Mouse (Mus musculus) midbrain, postnatal 0 days (tissue): ENCODE results near the gene Rabep1. TPM values are rescaled to one million over a fixed set of nuclear protein-coding genes. Genes with fewer than 3 reads are reported as not detected.

Experiments used
- ATAC-seq: fragments of 200-750 bp; cut with Nextera tagmentation; 2 replicates; pipeline ENCODE4 v1.8.0; 2017; ENCODE audit warnings: moderate number of reproducible peaks, mild to moderate bottlenecking, moderate TSS enrichment, moderate library complexity; ENCODE audit not compliant: low FRiP score
- DNase-seq: peaks from one replicate; pipeline ENCODE4 v3.0.0-alpha.2; 2015; ENCODE audit warnings: low spot score
- H3K27ac ChIP-seq: fragments of 300-500 bp; sonication (generic); 2 replicates; pipeline ENCODE4 v1.5.1; 2014; ENCODE audit warnings: low read depth, mild to moderate bottlenecking, low read length, mixed read lengths
- H3K27me3 ChIP-seq: fragments of 300-500 bp; sonication (generic); 2 replicates; pipeline ENCODE4 v1.6.1; 2014; ENCODE audit warnings: low read length, control low read depth, mixed read lengths; ENCODE audit not compliant: insufficient read depth
- H3K36me3 ChIP-seq: fragments of 300-500 bp; sonication (generic); 2 replicates; pipeline ENCODE4 v1.6.1; 2014; ENCODE audit warnings: low read length, control low read depth, mixed read lengths; ENCODE audit not compliant: insufficient read depth
- H3K4me1 ChIP-seq: fragments of 300-500 bp; sonication (generic); 2 replicates; pipeline ENCODE4 v1.6.1; 2014; ENCODE audit warnings: mild to moderate bottlenecking, control low read depth, antibody characterized with exemption, low read length, mixed read lengths; ENCODE audit not compliant: insufficient read depth
- H3K4me2 ChIP-seq: fragments of 300-500 bp; sonication (generic); 2 replicates; pipeline ENCODE4 v1.6.1; 2014; ENCODE audit warnings: low read depth, mild to moderate bottlenecking, low read length, mixed read lengths; ENCODE audit not compliant: poor library complexity, severe bottlenecking
- H3K4me3 ChIP-seq: fragments of 300-500 bp; sonication (generic); 2 replicates; pipeline ENCODE4 v1.5.1; 2014; ENCODE audit warnings: low read depth, mild to moderate bottlenecking, low read length, moderate library complexity
- H3K9ac ChIP-seq: fragments of 300-500 bp; sonication (generic); replicated peaks from 2 replicates; pipeline ENCODE4 v1.6.1; 2014; ENCODE audit warnings: mild to moderate bottlenecking, low read length, moderate library complexity, mixed read lengths; ENCODE audit not compliant: poor library complexity, severe bottlenecking
- H3K9me3 ChIP-seq: fragments of 300-500 bp; sonication (generic); 2 replicates; pipeline ENCODE4 v1.6.1; 2016; ENCODE audit warnings: low read length, control low read depth
- CTCF ChIP-seq: IDR thresholded peaks from 2 replicates; pipeline ENCODE4 v1.5.1; 2016; ENCODE audit warnings: antibody characterized with exemption, mild to moderate bottlenecking
- WGBS: fragments of 180-500 bp; shearing (Covaris S2); extraction: QIAGEN DNeasy Blood & Tissue Kit; methylation state at CpG from one replicate; pipeline ENCODE4 v1.1.7; 2014; 5-methylcytosine and 5-hydroxymethylcytosine counted together
- polyA plus RNA-seq: library from polyadenylated mRNA; unstranded; fragments of >200 nt; fragmentation: Nextera tagmentation; extraction: Ambion mirVana; gene quantifications from 2 replicates; pipeline ENCODE4 v1.2.1, GENCODE M21; 2015
- total RNA-seq: library from RNA; depleted of rRNA; stranded (reverse); fragments of >200 nt; gene quantifications from 2 replicates; pipeline ENCODE4 v1.2.3, GENCODE M21; 2014; rRNA removed

Rabep1 gene
- total and polyA plus RNA-seq, 2 experiments from 2014 or later, result 66.4 to 116 TPM

- ATAC-seq (no peak), DNase-seq (no peak)
- no peaks in the 10 kb centered on the region for H3K9me3 ChIP-seq
- no peaks in the 10 kb centered on the region for H3K27me3 ChIP-seq
- no peak overlapping the region for H3K4me3 ChIP-seq
- no peak overlapping the region for H3K9ac ChIP-seq
- no peak for TF ChIP-seq CTCF
- no peaks in the 10 kb centered on the region for H3K4me1 ChIP-seq
- 95% methylated on average over 6 of the region's 6 CpGs for WGBS
- peaks cover 53% of the 10 kb centered on the region for H3K36me3 ChIP-seq
- H3K4me2 ChIP-seq, result no peak overlapping the region
- H3K27ac ChIP-seq, result no peak overlapping the region
Measured at GRCm38 (mm10) chr11:70977293-70977692, 132.7 kb downstream of the Rabep1 start.

- ATAC-seq (no peak), DNase-seq (no peak)
- H3K4me3 ChIP-seq, result no peak overlapping the region
- peaks cover 43% of the 10 kb centered on the region for H3K36me3 ChIP-seq
- H3K4me2 ChIP-seq, result no peak overlapping the region
- no peak overlapping the region for H3K9ac ChIP-seq
- no peak overlapping the region for H3K27ac ChIP-seq
- H3K27me3 ChIP-seq, result no peaks in the 10 kb centered on the region
- H3K9me3 ChIP-seq, result no peaks in the 10 kb centered on the region
- no peak for TF ChIP-seq CTCF
- 89% methylated on average over 6 of the region's 6 CpGs for WGBS
- H3K4me1 ChIP-seq, result no peaks in the 10 kb centered on the region
Measured at GRCm38 (mm10) chr11:70980232-70980631, 135.7 kb downstream of the Rabep1 start.

GRCm38 (mm10) chr11:70980751-70981510, 136.4 kb downstream of the Rabep1 start:
- ATAC-seq (no peak), DNase-seq (no peak)
- 97% methylated on average over 14 of the region's 14 CpGs for WGBS
- H3K36me3 ChIP-seq, result peaks cover 48% of the 10 kb centered on the region
- no peaks in the 10 kb centered on the region for H3K27me3 ChIP-seq
- no peaks in the 10 kb centered on the region for H3K4me1 ChIP-seq
- H3K9me3 ChIP-seq, result no peaks in the 10 kb centered on the region
- H3K9ac ChIP-seq, result no peak overlapping the region
- H3K4me3 ChIP-seq, result no peak overlapping the region
- no peak for TF ChIP-seq CTCF
- no peak overlapping the region for H3K27ac ChIP-seq
- H3K4me2 ChIP-seq, result no peak overlapping the region

GRCm38 (mm10) chr11:70982030-70982429, 137.5 kb downstream of the Rabep1 start:
- Histone ChIP-seq H3K27ac (no peak overlapping the region), H3K36me3 (peaks cover 50% of the 10 kb centered on the region), H3K4me3 (peak overlapping the region; percentile 99), H3K4me1 (no peaks in the 10 kb centered on the region), H3K27me3 (no peaks in the 10 kb centered on the region), H3K4me2 (peak overlapping the region; percentile 70), H3K9ac (peak overlapping the region; percentile 86), H3K9me3 (no peaks in the 10 kb centered on the region)
- no peak for TF ChIP-seq CTCF
- no peak for DNase-seq
- 14% methylated on average over 12 of the region's 12 CpGs for WGBS
- ATAC-seq, result no peak

GRCm38 (mm10) chr11:70982557-70983228, 138.1 kb downstream of the Rabep1 start, which contains the start of gene C1qbp:
Gene C1qbp (minus strand): TSS chr11:70983026.
- DNase-seq (peak; percentile 91), ATAC-seq (peak; percentile 94)
- no peaks in the 10 kb centered on the region for H3K9me3 ChIP-seq
- H3K9ac ChIP-seq, result peak within 1 kb of the TSS; percentile 86
- under 1% methylated on average over 52 of the region's 64 CpGs for WGBS
- H3K4me2 ChIP-seq, result peak within 1 kb of the TSS; percentile 70
- peak; percentile 96 for TF ChIP-seq CTCF
- H3K27ac ChIP-seq, result peak within 1 kb of the TSS; percentile 69
- H3K4me3 ChIP-seq, result peak within 1 kb of the TSS; percentile 99
- no peaks in the 10 kb centered on the region for H3K27me3 ChIP-seq
- peaks cover 50% of the 10 kb centered on the region for H3K36me3 ChIP-seq
- no peaks in the 10 kb centered on the region for H3K4me1 ChIP-seq

Other genes with a start within 250 kb of the Rabep1 start
- not detected in 2 replicates for gene 4930544D05Rik, start 228.9 kb upstream of the Rabep1 start, total RNA-seq
- gene 4930544D05Rik, start 228.9 kb upstream of the Rabep1 start, polyA plus RNA-seq, result not detected in 2 replicates
- gene Chrne, start 225.6 kb upstream of the Rabep1 start, total RNA-seq, result not detected in 2 replicates
- 0.78 and 1.1 TPM in 2 replicates for gene Chrne, start 225.6 kb upstream of the Rabep1 start, polyA plus RNA-seq
- gene Gp1ba, start 205.7 kb upstream of the Rabep1 start, total RNA-seq, result not detected in 2 replicates
- 0.16 and 0.29 TPM in 2 replicates for gene Gp1ba, start 205.7 kb upstream of the Rabep1 start, polyA plus RNA-seq
- gene Rnf167, start 197.5 kb upstream of the Rabep1 start, total RNA-seq, result 69.1 and 74.4 TPM in 2 replicates
- gene Rnf167, start 197.5 kb upstream of the Rabep1 start, polyA plus RNA-seq, result 95.8 and 97.2 TPM in 2 replicates
- 140 and 159 TPM in 2 replicates for gene Slc25a11, start 197.3 kb upstream of the Rabep1 start, total RNA-seq
- gene Slc25a11, start 197.3 kb upstream of the Rabep1 start, polyA plus RNA-seq, result 160 and 176 TPM in 2 replicates
- gene Pfn1, start 190.1 kb upstream of the Rabep1 start, total RNA-seq, result 438 and 486 TPM in 2 replicates
- gene Pfn1, start 190.1 kb upstream of the Rabep1 start, polyA plus RNA-seq, result 600 and 608 TPM in 2 replicates
- 7.2 and 9.9 TPM in 2 replicates for gene Eno3, start 187.6 kb upstream of the Rabep1 start, total RNA-seq
- 5.8 and 7.6 TPM in 2 replicates for gene Eno3, start 187.6 kb upstream of the Rabep1 start, polyA plus RNA-seq
- 41.9 and 45.3 TPM in 2 replicates for gene Spag7, start 175.4 kb upstream of the Rabep1 start, total RNA-seq
- gene Spag7, start 175.4 kb upstream of the Rabep1 start, polyA plus RNA-seq, result 125 and 131 TPM in 2 replicates
- 20.3 and 24.0 TPM in 2 replicates for gene Camta2, start 156.7 kb upstream of the Rabep1 start, total RNA-seq
- gene Camta2, start 156.7 kb upstream of the Rabep1 start, polyA plus RNA-seq, result 23.6 and 24.5 TPM in 2 replicates
- 1.7 and 4.8 TPM in 2 replicates for gene Inca1, start 144.6 kb upstream of the Rabep1 start, total RNA-seq
- gene Inca1, start 144.6 kb upstream of the Rabep1 start, polyA plus RNA-seq, result 2.1 and 2.2 TPM in 2 replicates
- 30.9 and 31.7 TPM in 2 replicates for gene Kif1c, start 144.2 kb upstream of the Rabep1 start, total RNA-seq
- 1.6 and 1.9 TPM in 2 replicates for gene Kif1c, start 144.2 kb upstream of the Rabep1 start, polyA plus RNA-seq
- 8.7 and 10.0 TPM in 2 replicates for gene Zfp3, start 80.6 kb upstream of the Rabep1 start, total RNA-seq
- gene Zfp3, start 80.6 kb upstream of the Rabep1 start, polyA plus RNA-seq, result 9.7 and 10.3 TPM in 2 replicates
- gene Scimp, start 32.2 kb upstream of the Rabep1 start, total RNA-seq, result not detected in 2 replicates
- not detected in 2 replicates for gene Scimp, start 32.2 kb upstream of the Rabep1 start, polyA plus RNA-seq
- 63.8 and 98.6 TPM in 2 replicates for gene Nup88, start 125.2 kb downstream of the Rabep1 start, total RNA-seq
- 98.2 and 104 TPM in 2 replicates for gene Nup88, start 125.2 kb downstream of the Rabep1 start, polyA plus RNA-seq
- gene Rpain, start 125.4 kb downstream of the Rabep1 start, total RNA-seq, result 20.1 and 25.6 TPM in 2 replicates
- 60.6 and 68.3 TPM in 2 replicates for gene Rpain, start 125.4 kb downstream of the Rabep1 start, polyA plus RNA-seq
- 21.9 and 33.2 TPM in 2 replicates for gene C1qbp, start 138.2 kb downstream of the Rabep1 start, total RNA-seq
- 189 and 194 TPM in 2 replicates for gene C1qbp, start 138.2 kb downstream of the Rabep1 start, polyA plus RNA-seq
- gene Dhx33, start 159.7 kb downstream of the Rabep1 start, total RNA-seq, result 24.0 and 30.0 TPM in 2 replicates
- gene Dhx33, start 159.7 kb downstream of the Rabep1 start, polyA plus RNA-seq, result 8.6 and 10.1 TPM in 2 replicates
- gene Mis12, start 174.8 kb downstream of the Rabep1 start, total RNA-seq, result 7.6 and 11.3 TPM in 2 replicates
- 12.7 and 13.1 TPM in 2 replicates for gene Mis12, start 174.8 kb downstream of the Rabep1 start, polyA plus RNA-seq
- gene Derl2, start 175.1 kb downstream of the Rabep1 start, total RNA-seq, result 27.7 and 48.4 TPM in 2 replicates
- 24.0 and 26.1 TPM in 2 replicates for gene Derl2, start 175.1 kb downstream of the Rabep1 start, polyA plus RNA-seq
- 743 and 785 TPM in 2 replicates for gene 6330403K07Rik, start 188.7 kb downstream of the Rabep1 start, total RNA-seq
- gene 6330403K07Rik, start 188.7 kb downstream of the Rabep1 start, polyA plus RNA-seq, result 854 and 864 TPM in 2 replicates